Mouse (Mus musculus) limb, embryonic 11.5 days (tissue): ENCODE measurements around the gene Pex14. TPM values are rescaled to one million over a fixed set of nuclear protein-coding genes. Genes with fewer than 3 reads are reported as not detected.

Experiments
- ATAC-seq: fragments of 200-750 bp; cut with Nextera tagmentation; 2 replicates; pipeline ENCODE4 v1.8.0; 2017; ENCODE audit warnings: low read depth; ENCODE audit not compliant: insufficient number of reproducible peaks, low FRiP score, low TSS enrichment
- DNase-seq: peaks from one replicate; pipeline ENCODE4 v3.0.0-alpha.2; 2015; ENCODE audit warnings: low spot score
- H3K27ac ChIP-seq: fragments of 300-500 bp; sonication (generic); replicated peaks from 2 replicates; pipeline ENCODE4 v1.5.1; 2014; ENCODE audit warnings: low read depth, mild to moderate bottlenecking, low read length
- H3K27me3 ChIP-seq: fragments of 300-500 bp; sonication (generic); 2 replicates; pipeline ENCODE4 v1.6.1; 2014; ENCODE audit warnings: mild to moderate bottlenecking, low read length, mixed read lengths; ENCODE audit not compliant: control insufficient read depth, insufficient read depth
- H3K36me3 ChIP-seq: fragments of 300-500 bp; sonication (generic); 2 replicates; pipeline ENCODE4 v1.6.1; 2014; ENCODE audit warnings: mild to moderate bottlenecking, low read length, moderate library complexity, mixed read lengths; ENCODE audit not compliant: control insufficient read depth, insufficient read depth
- H3K4me1 ChIP-seq: fragments of 300-500 bp; sonication (generic); 2 replicates; pipeline ENCODE4 v1.6.1; 2014; ENCODE audit warnings: low read length, mixed read lengths; ENCODE audit not compliant: control insufficient read depth, insufficient read depth
- H3K4me2 ChIP-seq: fragments of 300-500 bp; sonication (generic); 2 replicates; pipeline ENCODE4 v1.6.1; 2014; ENCODE audit warnings: low read depth, mild to moderate bottlenecking, moderate library complexity; ENCODE audit not compliant: severe bottlenecking
- H3K4me3 ChIP-seq: fragments of 300-500 bp; sonication (generic); 2 replicates; pipeline ENCODE4 v1.5.1; 2014; ENCODE audit warnings: low read depth, low read length
- H3K9ac ChIP-seq: fragments of 300-500 bp; sonication (generic); 2 replicates; pipeline ENCODE4 v1.6.1; 2014; ENCODE audit warnings: mild to moderate bottlenecking, low read length
- H3K9me3 ChIP-seq: fragments of 300-500 bp; sonication (generic); 2 replicates; pipeline ENCODE4 v1.6.1; 2016; ENCODE audit warnings: low read length; ENCODE audit not compliant: control insufficient read depth
- WGBS: fragments of 180-500 bp; shearing (Covaris S2); extraction: QIAGEN DNeasy Blood & Tissue Kit; methylation state at CpG from one replicate; pipeline ENCODE4 v1.1.7; 2014; 5-methylcytosine and 5-hydroxymethylcytosine counted together
- polyA plus RNA-seq: library from polyadenylated mRNA; unstranded; fragments of >200 nt; fragmentation: Nextera tagmentation; extraction: Ambion mirVana; gene quantifications from 2 replicates; pipeline ENCODE4 v1.2.1, GENCODE M21; 2014

The Pex14 gene
- polyA plus RNA-seq, 1 experiment from 2014 or later: 41.1 TPM

GRCm38 (mm10) chr4:149006107-149006506 is 93.6 kb downstream of the Pex14 start:
- no peaks in the 10 kb centered on the region for H3K9me3 ChIP-seq
- WGBS: 94% methylated on average over 3 of the region's 3 CpGs
- H3K27me3 ChIP-seq: no peaks in the 10 kb centered on the region
- H3K9ac ChIP-seq: no peak overlapping the region
- H3K36me3 ChIP-seq: no peaks in the 10 kb centered on the region
- no peak overlapping the region for H3K4me3 ChIP-seq
- no peak overlapping the region for H3K4me2 ChIP-seq
- DNase-seq: no peak
- no peaks in the 10 kb centered on the region for H3K4me1 ChIP-seq
- no peak for ATAC-seq
- no peak overlapping the region for H3K27ac ChIP-seq

GRCm38 (mm10) chr4:149002441-149003093 is 97.1 kb downstream of the Pex14 start:
- WGBS: 95% methylated on average over 11 of the region's 11 CpGs

GRCm38 (mm10) chr4:149001515-149001914 is 98.2 kb downstream of the Pex14 start:
- H3K4me2 ChIP-seq: no peak overlapping the region
- H3K9ac ChIP-seq: no peak overlapping the region
- ATAC-seq (no peak), DNase-seq (no peak)
- no peaks in the 10 kb centered on the region for H3K9me3 ChIP-seq
- no peak overlapping the region for H3K27ac ChIP-seq
- H3K36me3 ChIP-seq: no peaks in the 10 kb centered on the region
- no peaks in the 10 kb centered on the region for H3K27me3 ChIP-seq
- no peaks in the 10 kb centered on the region for H3K4me1 ChIP-seq
- 87% methylated on average over 5 of the region's 5 CpGs for WGBS
- no peak overlapping the region for H3K4me3 ChIP-seq

More at GRCm38 (mm10) chr4:149002441-149003093, 97.1 kb downstream of the Pex14 start:
- ATAC-seq: no peak
- DNase-seq: no peak
- Histone ChIP-seq H3K9ac (no peak overlapping the region), H3K4me2 (no peak overlapping the region), H3K9me3 (no peaks in the 10 kb centered on the region), H3K4me1 (no peaks in the 10 kb centered on the region), H3K36me3 (no peaks in the 10 kb centered on the region), H3K4me3 (no peak overlapping the region), H3K27me3 (no peaks in the 10 kb centered on the region), H3K27ac (no peak overlapping the region)

DNA sequence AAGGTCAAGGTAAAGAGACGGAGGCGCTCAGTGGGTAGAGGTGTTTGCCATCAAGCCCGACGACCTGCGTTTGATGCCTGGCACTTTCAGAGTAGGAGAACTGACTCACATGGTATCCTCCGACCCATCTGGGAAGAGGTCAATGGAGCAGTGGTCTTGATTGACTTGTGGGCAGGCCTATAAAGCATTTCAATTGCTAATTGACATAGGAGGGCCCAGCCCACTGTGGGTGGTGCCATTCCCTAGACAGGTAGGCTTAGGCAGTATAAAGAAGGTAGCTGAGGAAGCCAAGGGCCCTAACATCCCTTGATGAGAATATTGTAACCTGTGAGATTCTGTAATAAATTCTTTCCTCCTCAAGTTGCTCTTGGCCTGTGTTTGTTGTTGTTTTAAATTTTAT is 98.9 kb downstream of the Pex14 start:
- Histone ChIP-seq H3K27me3 (no peaks in the 10 kb centered on the region), H3K27ac (no peak overlapping the region), H3K4me1 (no peaks in the 10 kb centered on the region), H3K9me3 (no peaks in the 10 kb centered on the region), H3K4me3 (no peak overlapping the region), H3K9ac (no peak overlapping the region), H3K4me2 (no peak overlapping the region), H3K36me3 (no peaks in the 10 kb centered on the region)
- DNase-seq: no peak
- WGBS: 89% methylated on average over 6 of the region's 6 CpGs
- no peak for ATAC-seq

GRCm38 (mm10) chr4:148993948-148994347 is 105.7 kb downstream of the Pex14 start:
- no peak for ATAC-seq
- no peak overlapping the region for H3K27ac ChIP-seq
- H3K4me3 ChIP-seq: no peak overlapping the region
- H3K36me3 ChIP-seq: no peaks in the 10 kb centered on the region
- H3K4me2 ChIP-seq: no peak overlapping the region
- 90% methylated on average over 5 of the region's 5 CpGs for WGBS
- no peak overlapping the region for H3K9ac ChIP-seq
- no peaks in the 10 kb centered on the region for H3K9me3 ChIP-seq
- H3K27me3 ChIP-seq: no peaks in the 10 kb centered on the region
- no peak for DNase-seq
- peaks cover 18% of the 10 kb centered on the region for H3K4me1 ChIP-seq

DNA sequence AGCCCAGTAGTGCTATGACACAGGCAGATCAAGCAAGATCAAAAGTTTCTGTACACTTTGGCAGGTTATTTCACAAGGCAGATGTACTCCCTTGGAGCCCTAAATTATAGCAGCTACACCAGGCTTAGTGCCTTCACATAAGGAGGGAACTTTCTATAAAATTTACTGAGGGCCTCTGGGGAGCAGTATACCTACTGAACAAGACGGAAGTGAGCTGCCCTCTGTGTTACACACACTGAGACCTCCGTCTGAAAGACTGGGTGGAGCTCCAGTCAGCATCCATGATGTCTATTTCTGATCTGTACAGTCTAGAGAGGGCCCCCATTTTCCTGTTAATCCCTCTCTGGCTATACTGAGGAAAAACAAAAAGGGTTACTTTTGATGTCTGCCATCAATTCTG is 109.6 kb downstream of the Pex14 start:
- no peak overlapping the region for H3K4me3 ChIP-seq
- H3K9me3 ChIP-seq: no peaks in the 10 kb centered on the region
- 1% methylated on average over 2 of the region's 2 CpGs for WGBS
- ATAC-seq (peak; percentile 69; the same call in 1 of the 2 replicates), DNase-seq (no peak)
- H3K36me3 ChIP-seq: no peaks in the 10 kb centered on the region
- H3K27ac ChIP-seq: peak overlapping the region; percentile 10; the same call in 1 of the 2 replicates
- H3K4me1 ChIP-seq: peaks cover 57% of the 10 kb centered on the region
- H3K27me3 ChIP-seq: no peaks in the 10 kb centered on the region
- H3K4me2 ChIP-seq: no peak overlapping the region; the same call in 1 of the 2 replicates
- no peak overlapping the region for H3K9ac ChIP-seq

DNA sequence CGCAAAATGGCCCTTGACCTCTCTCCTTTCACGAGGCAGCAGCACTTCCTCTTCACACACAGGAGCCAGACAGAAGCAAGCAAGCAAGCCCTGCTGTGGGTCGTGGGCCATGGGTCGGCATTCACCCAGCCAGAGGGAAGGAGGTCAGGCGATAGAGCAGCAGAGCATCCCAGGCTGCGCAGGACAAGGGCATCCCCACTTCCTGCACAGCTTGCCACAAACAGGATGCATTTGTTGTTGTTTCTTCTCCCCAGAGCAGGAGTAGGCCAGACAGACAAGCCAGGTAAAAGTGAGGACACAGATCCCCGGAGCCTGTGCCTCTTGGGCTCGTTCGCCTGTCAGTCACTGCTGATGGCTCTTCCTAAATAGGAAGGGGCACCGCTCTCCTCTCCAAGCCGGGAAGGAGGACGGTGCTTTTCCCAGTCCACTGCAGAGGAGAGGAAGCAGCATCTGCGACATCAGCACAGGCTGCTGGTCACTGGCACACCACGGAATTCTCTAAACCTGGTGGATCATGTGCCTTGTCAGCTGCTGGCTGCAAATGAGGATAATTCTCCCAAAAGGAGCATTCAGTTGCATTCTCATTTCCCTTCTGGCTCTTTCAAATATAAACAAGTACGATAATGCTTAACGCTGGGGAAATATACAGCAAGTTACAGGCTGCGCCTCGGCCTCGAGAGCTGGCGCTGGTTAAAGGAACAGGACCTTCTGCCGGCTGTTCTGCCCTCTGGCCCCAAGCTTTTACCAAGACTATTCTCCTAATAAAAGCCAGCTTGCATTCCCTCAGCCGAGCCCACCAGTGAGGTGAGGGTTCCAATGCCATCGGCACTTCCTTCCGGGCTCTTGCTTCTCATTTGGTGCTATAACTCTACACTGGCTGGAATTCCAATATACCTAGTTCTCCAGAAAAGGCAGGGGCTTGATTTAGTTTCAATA is 113.9 kb downstream of the Pex14 start:
- DNase-seq (peak; percentile 70), ATAC-seq (no peak; the same call in 1 of the 2 replicates)
- H3K27ac ChIP-seq: peak overlapping the region; percentile 79
- peak overlapping the region; percentile 14; the same call in 1 of the 2 replicates for H3K4me2 ChIP-seq
- H3K36me3 ChIP-seq: no peaks in the 10 kb centered on the region
- WGBS: 22% methylated on average over 24 of the region's 24 CpGs
- H3K9me3 ChIP-seq: no peaks in the 10 kb centered on the region
- no peaks in the 10 kb centered on the region for H3K27me3 ChIP-seq
- peaks cover 82% of the 10 kb centered on the region for H3K4me1 ChIP-seq
- no peak overlapping the region for H3K4me3 ChIP-seq
- peak overlapping the region; percentile 3; the same call in 1 of the 2 replicates for H3K9ac ChIP-seq

GRCm38 (mm10) chr4:148984701-148985540 is 114.8 kb downstream of the Pex14 start:
- Histone ChIP-seq H3K9ac (no peak overlapping the region), H3K4me2 (peak overlapping the region; percentile 11; the same call in 1 of the 2 replicates), H3K4me3 (no peak overlapping the region), H3K36me3 (no peaks in the 10 kb centered on the region), H3K27ac (peak overlapping the region; percentile 79), H3K4me1 (peaks cover 78% of the 10 kb centered on the region), H3K9me3 (no peaks in the 10 kb centered on the region), H3K27me3 (no peaks in the 10 kb centered on the region)
- ATAC-seq: peak; percentile 55
- WGBS: 16% methylated on average over 19 of the region's 19 CpGs
- peak; percentile 68 for DNase-seq
